Mouse (Mus musculus) testis, adult 2 months (tissue): Measurements from ENCODE around the gene Arl5c.

Source experiments
- CTCF ChIP-seq: fragments of 200-500 bp; IDR thresholded peaks from 2 replicates; pipeline ENCODE4 v1.5.1; 2012; ENCODE audit warnings: low read depth, mild to moderate bottlenecking, inconsistent platforms, low read length, moderate library complexity; ENCODE audit not compliant: control insufficient read depth, insufficient read depth, insufficient replicate concordance
- POLR2A ChIP-seq: fragments of 200-500 bp; IDR thresholded peaks from 2 replicates; pipeline ENCODE4 v1.6.1; 2012; ENCODE audit warnings: low read depth, mild to moderate bottlenecking, inconsistent platforms, low read length, moderate library complexity; ENCODE audit not compliant: control insufficient read depth

DNA sequence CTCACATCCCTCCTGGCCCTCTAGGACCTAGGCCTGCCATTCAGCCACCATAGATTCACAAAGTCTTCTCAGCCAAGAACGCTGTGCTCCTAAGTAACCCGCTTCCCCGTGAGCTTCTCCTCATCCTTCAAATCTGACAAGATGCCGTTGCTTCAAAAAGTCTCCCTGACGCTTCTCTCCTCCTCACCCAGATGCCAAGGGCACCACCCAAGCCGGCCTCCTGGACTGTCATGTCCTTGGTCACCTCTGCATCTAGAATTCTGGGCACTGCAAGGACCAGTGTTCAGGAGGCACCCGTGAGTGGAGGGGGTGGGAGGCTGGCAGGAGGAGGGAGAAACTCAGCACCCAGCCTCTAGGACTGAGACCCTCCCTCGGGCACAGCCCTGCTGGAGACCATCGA lies 13.3 kb downstream of the Arl5c start:
- TF ChIP-seq POLR2A (no peak), CTCF (no peak)
